Mouse (Mus musculus) testis, postnatal 10 days (tissue): ENCODE measurements at regions not wholly inside any gene's neighbourhood (a gene's known extent, or its start where the extent isn't known, plus 50 kb on each side); places are given as distances from the start of the nearest gene placed in this dataset.

ENCODE experiments used
- DNase-seq: peaks from one replicate; pipeline ENCODE4 v3.0.0; 2021; ENCODE audit warnings: low spot score

GRCm38 (mm10) chr1:82162926-82163325, 70.0 kb upstream of the Gm9747 start:
- no peak for DNase-seq

GRCm38 (mm10) chr1:82168158-82168557, 64.8 kb upstream of the Gm9747 start:
- DNase-seq = no peak

- DNase-seq = no peak
Observed at GRCm38 (mm10) chr1:82168949-82169348, 64.0 kb upstream of the Gm9747 start.

- DNase-seq = no peak
Observed at GRCm38 (mm10) chr1:82180427-82180826, 52.5 kb upstream of the Gm9747 start.
